Mouse (Mus musculus) stomach, postnatal 0 days (tissue): ENCODE measurements around the gene Cuta.
A peak's percentile ranks its signal among the peaks of the same experiment; 100 is the strongest.
"Not testable (repeated sequence)": the region's sequence is repeated elsewhere in the genome, so short reads cannot be mapped to it uniquely, and the experiment has no call there.

Experiments used
- CTCF ChIP-seq: IDR thresholded peaks from 2 replicates; pipeline ENCODE4 v1.5.1; 2016; ENCODE audit warnings: antibody characterized with exemption, low read depth, mild to moderate bottlenecking, moderate library complexity
- EP300 ChIP-seq: optimal IDR thresholded peaks from 2 replicates; pipeline ENCODE3; 2016; ENCODE audit warnings: antibody characterized with exemption

- TF ChIP-seq CTCF, result peak; percentile 75
- TF ChIP-seq EP300, result not testable (repeated sequence)
These were observed 7.6 kb downstream of the Cuta start for GRCm38 (mm10) chr17:26931795-26932194.
